Mouse (Mus musculus) embryo, embryonic 11 days (tissue): ENCODE measurements around the gene Nrxn1.
A peak's percentile ranks its signal among the peaks of the same experiment; 100 is the strongest.

ENCODE experiments used
- DNase-seq: peaks from one replicate; pipeline ENCODE4 v3.0.0-alpha.2; 2015

Gene Nrxn1

GRCm38 (mm10) chr17:90654506-90654905 is 438.4 kb downstream of the Nrxn1 start:
- DNase-seq: no peak

GRCm38 (mm10) chr17:90653347-90653746 is 439.5 kb downstream of the Nrxn1 start:
- DNase-seq: no peak

- no peak for DNase-seq
Measured at GRCm38 (mm10) chr17:90650279-90650678, 442.6 kb downstream of the Nrxn1 start.

- no peak for DNase-seq
Measured at GRCm38 (mm10) chr17:90638970-90639524, 453.8 kb downstream of the Nrxn1 start.

GRCm38 (mm10) chr17:90638183-90638727 is 454.6 kb downstream of the Nrxn1 start:
- DNase-seq: no peak

GRCm38 (mm10) chr17:90631371-90631770 is 461.5 kb downstream of the Nrxn1 start:
- DNase-seq: no peak

- no peak for DNase-seq
Measured at GRCm38 (mm10) chr17:90629851-90630250, 463.0 kb downstream of the Nrxn1 start.

GRCm38 (mm10) chr17:90628469-90628868 is 464.4 kb downstream of the Nrxn1 start:
- DNase-seq: peak; percentile 52

- DNase-seq: no peak
Measured at GRCm38 (mm10) chr17:90628004-90628403, 464.9 kb downstream of the Nrxn1 start.

- DNase-seq: no peak
Measured at GRCm38 (mm10) chr17:90627395-90627794, 465.5 kb downstream of the Nrxn1 start.

GRCm38 (mm10) chr17:90624591-90625266 is 468.1 kb downstream of the Nrxn1 start:
- DNase-seq: no peak

GRCm38 (mm10) chr17:90621828-90622227 is 471.0 kb downstream of the Nrxn1 start:
- no peak for DNase-seq

- no peak for DNase-seq
Measured at GRCm38 (mm10) chr17:90615019-90615418, 477.9 kb downstream of the Nrxn1 start.

GRCm38 (mm10) chr17:90607427-90607806 is 485.5 kb downstream of the Nrxn1 start:
- DNase-seq: no peak

GRCm38 (mm10) chr17:90606718-90607426 is 486.0 kb downstream of the Nrxn1 start:
- no peak for DNase-seq

- no peak for DNase-seq
Measured at GRCm38 (mm10) chr17:90599570-90600524, 493.0 kb downstream of the Nrxn1 start.

GRCm38 (mm10) chr17:90594798-90595533 is 497.9 kb downstream of the Nrxn1 start:
- peak; percentile 4 for DNase-seq

- DNase-seq: no peak
Measured at GRCm38 (mm10) chr17:90586891-90587290, 506.0 kb downstream of the Nrxn1 start.

GRCm38 (mm10) chr17:90584666-90585195 is 508.1 kb downstream of the Nrxn1 start:
- DNase-seq: peak; percentile 83

GRCm38 (mm10) chr17:90583826-90584534 is 508.9 kb downstream of the Nrxn1 start:
- peak; percentile 35 for DNase-seq

GRCm38 (mm10) chr17:90583196-90583595 is 509.7 kb downstream of the Nrxn1 start:
- DNase-seq: no peak
